Mouse (Mus musculus) lung, adult 2 months (tissue): ENCODE results near the gene Fbxo41.

Experiments used
- CTCF ChIP-seq: fragments of 200-500 bp; IDR thresholded peaks from 2 replicates; pipeline ENCODE4 v1.5.1; 2011; ENCODE audit warnings: mild to moderate bottlenecking, low read length, control low read depth; ENCODE audit not compliant: insufficient read depth
- POLR2A ChIP-seq: fragments of 200-500 bp; IDR thresholded peaks from 2 replicates; pipeline ENCODE4 v1.6.1; 2011; ENCODE audit warnings: low read depth, mild to moderate bottlenecking, control low read depth, low read length, borderline replicate concordance; ENCODE audit errors: extremely low read depth

DNA sequence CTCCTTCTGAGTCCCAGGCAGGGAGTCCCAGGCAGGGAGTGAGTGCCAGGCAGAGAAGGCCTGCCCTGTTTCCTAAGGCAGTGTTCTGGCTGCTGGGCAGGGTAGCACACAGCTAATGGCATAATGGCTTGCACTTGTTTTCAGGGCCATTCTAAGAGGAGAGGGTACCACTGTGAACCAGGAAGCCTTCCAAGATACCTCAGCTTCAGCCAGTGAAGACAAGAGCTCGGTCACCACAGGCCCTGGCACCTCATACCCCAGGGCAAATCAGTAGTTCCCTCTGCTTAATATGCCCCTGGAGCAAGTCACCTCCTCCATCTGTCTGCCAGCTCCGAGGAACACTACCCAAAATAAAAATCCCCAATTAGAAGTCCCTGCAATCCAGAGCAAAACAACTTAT lies 20.0 kb upstream of the Fbxo41 start:
- no peak for TF ChIP-seq POLR2A
- no peak for TF ChIP-seq CTCF
